Mouse (Mus musculus): ENCODE measurements around the gene Mospd3. TPM values are rescaled to one million over a fixed set of nuclear protein-coding genes. Genes with fewer than 3 reads are reported as not detected.
A peak's percentile ranks its signal among the peaks of the same experiment; 100 is the strongest.

Gene Mospd3
- polyA plus RNA-seq, 1 experiment from 2014 or later, result 25.0 TPM

GRCm38 (mm10) chr5:137574470-137574901 lies 26.4 kb downstream of the Mospd3 start:
- Histone ChIP-seq H3K4me3 (ENCODE audit: low read length) (peak overlapping the region; percentile 21), H3K4me2 (ENCODE audit: low read depth, low read length) (peak overlapping the region; percentile 51), H3K27me3 (ENCODE audit: control insufficient read depth, insufficient read depth, low read length) (no peaks in the 10 kb centered on the region), H3K4me1 (ENCODE audit: control insufficient read depth, insufficient read depth, low read length) (no peaks in the 10 kb centered on the region), H3K27ac (ENCODE audit: low read length) (no peak overlapping the region), H3K9me3 (replicated peaks; ENCODE audit: control insufficient read depth, low read length) (no peaks in the 10 kb centered on the region), H3K36me3 (ENCODE audit: control insufficient read depth, insufficient read depth) (no peaks in the 10 kb centered on the region), H3K9ac (ENCODE audit: low read length) (peak overlapping the region; percentile 1; the same call in 1 of the 2 replicates)
- WGBS, result 11% methylated on average over 27 of the region's 27 CpGs
- no peak for ATAC-seq (replicated peaks; ENCODE audit: extremely low read depth, insufficient read depth, low FRiP score)

- H3K9me3 ChIP-seq (replicated peaks; ENCODE audit: control insufficient read depth, low read length), result no peaks in the 10 kb centered on the region
- no peak for ATAC-seq (replicated peaks; ENCODE audit: extremely low read depth, insufficient read depth, low FRiP score)
- H3K9ac ChIP-seq (ENCODE audit: low read length), result no peak overlapping the region
- H3K27me3 ChIP-seq (ENCODE audit: control insufficient read depth, insufficient read depth, low read length), result no peaks in the 10 kb centered on the region; the same call in 1 of the 2 replicates
- no peak overlapping the region for H3K27ac ChIP-seq (ENCODE audit: low read length)
- no peak overlapping the region for H3K4me3 ChIP-seq (ENCODE audit: low read length)
- 70% methylated on average over 17 of the region's 17 CpGs for WGBS
- no peak overlapping the region for H3K4me2 ChIP-seq (ENCODE audit: low read depth, low read length)
- no peaks in the 10 kb centered on the region for H3K36me3 ChIP-seq (ENCODE audit: control insufficient read depth, insufficient read depth)
- no peaks in the 10 kb centered on the region for H3K4me1 ChIP-seq (ENCODE audit: control insufficient read depth, insufficient read depth, low read length)
These were observed 29.9 kb downstream of the Mospd3 start for GRCm38 (mm10) chr5:137570691-137571586.

GRCm38 (mm10) chr5:137570181-137570580 lies 30.7 kb downstream of the Mospd3 start:
- no peak for ATAC-seq (replicated peaks; ENCODE audit: extremely low read depth, insufficient read depth, low FRiP score)
- H3K4me3 ChIP-seq (ENCODE audit: low read length), result no peak overlapping the region

GRCm38 (mm10) chr5:137569665-137570064 lies 31.2 kb downstream of the Mospd3 start, which contains the start of gene Tfr2:
Tfr2 (plus strand) TSS chr5:137569840.
- Histone ChIP-seq H3K27ac (ENCODE audit: low read length) (no peak within 1 kb of the TSS), H3K27me3 (ENCODE audit: control insufficient read depth, insufficient read depth, low read length) (no peaks in the 10 kb centered on the region; the same call in 1 of the 2 replicates), H3K36me3 (ENCODE audit: control insufficient read depth, insufficient read depth) (no peaks in the 10 kb centered on the region), H3K4me3 (ENCODE audit: low read length) (no peak within 1 kb of the TSS), H3K4me1 (ENCODE audit: control insufficient read depth, insufficient read depth, low read length) (no peaks in the 10 kb centered on the region), H3K9ac (ENCODE audit: low read length) (no peak within 1 kb of the TSS), H3K4me2 (ENCODE audit: low read depth, low read length) (no peak within 1 kb of the TSS), H3K9me3 (replicated peaks; ENCODE audit: control insufficient read depth, low read length) (no peaks in the 10 kb centered on the region)
- peak; percentile 52; the same call in 1 of the 2 replicates for ATAC-seq (replicated peaks; ENCODE audit: extremely low read depth, insufficient read depth, low FRiP score)
- WGBS, result 23% methylated on average over 9 of the region's 9 CpGs

More at GRCm38 (mm10) chr5:137570181-137570580, 30.7 kb downstream of the Mospd3 start:
- H3K9me3 ChIP-seq (replicated peaks; ENCODE audit: control insufficient read depth, low read length), result no peaks in the 10 kb centered on the region
- WGBS, result 42% methylated on average over 7 of the region's 7 CpGs
- H3K9ac ChIP-seq (ENCODE audit: low read length), result no peak overlapping the region
- H3K27ac ChIP-seq (ENCODE audit: low read length), result no peak overlapping the region
- H3K36me3 ChIP-seq (ENCODE audit: control insufficient read depth, insufficient read depth), result no peaks in the 10 kb centered on the region
- no peaks in the 10 kb centered on the region for H3K4me1 ChIP-seq (ENCODE audit: control insufficient read depth, insufficient read depth, low read length)
- no peak overlapping the region for H3K4me2 ChIP-seq (ENCODE audit: low read depth, low read length)
- no peaks in the 10 kb centered on the region; the same call in 1 of the 2 replicates for H3K27me3 ChIP-seq (ENCODE audit: control insufficient read depth, insufficient read depth, low read length)

- no peak for ATAC-seq (replicated peaks; ENCODE audit: extremely low read depth, insufficient read depth, low FRiP score)
- H3K9me3 ChIP-seq (replicated peaks; ENCODE audit: control insufficient read depth, low read length), result no peaks in the 10 kb centered on the region
- H3K4me2 ChIP-seq (ENCODE audit: low read depth, low read length), result no peak overlapping the region
- 61% methylated on average over 12 of the region's 12 CpGs for WGBS
- no peak overlapping the region for H3K4me3 ChIP-seq (ENCODE audit: low read length)
- no peak overlapping the region for H3K9ac ChIP-seq (ENCODE audit: low read length)
- no peaks in the 10 kb centered on the region for H3K36me3 ChIP-seq (ENCODE audit: control insufficient read depth, insufficient read depth)
- H3K27ac ChIP-seq (ENCODE audit: low read length), result no peak overlapping the region
- no peaks in the 10 kb centered on the region; the same call in 1 of the 2 replicates for H3K27me3 ChIP-seq (ENCODE audit: control insufficient read depth, insufficient read depth, low read length)
- H3K4me1 ChIP-seq (ENCODE audit: control insufficient read depth, insufficient read depth, low read length), result no peaks in the 10 kb centered on the region
These were observed 31.8 kb downstream of the Mospd3 start for GRCm38 (mm10) chr5:137569031-137569430.

- no peak for ATAC-seq (replicated peaks; ENCODE audit: extremely low read depth, insufficient read depth, low FRiP score)
- WGBS, result 77% methylated on average over 8 of the region's 8 CpGs
- no peak overlapping the region for H3K4me3 ChIP-seq (ENCODE audit: low read length)
- no peaks in the 10 kb centered on the region for H3K4me1 ChIP-seq (ENCODE audit: control insufficient read depth, insufficient read depth, low read length)
- no peak overlapping the region for H3K9ac ChIP-seq (ENCODE audit: low read length)
- no peak overlapping the region for H3K4me2 ChIP-seq (ENCODE audit: low read depth, low read length)
- no peak overlapping the region for H3K27ac ChIP-seq (ENCODE audit: low read length)
- H3K36me3 ChIP-seq (ENCODE audit: control insufficient read depth, insufficient read depth), result no peaks in the 10 kb centered on the region
- H3K9me3 ChIP-seq (replicated peaks; ENCODE audit: control insufficient read depth, low read length), result no peaks in the 10 kb centered on the region
- H3K27me3 ChIP-seq (ENCODE audit: control insufficient read depth, insufficient read depth, low read length), result no peaks in the 10 kb centered on the region; the same call in 1 of the 2 replicates
These were observed 32.5 kb downstream of the Mospd3 start for GRCm38 (mm10) chr5:137568223-137568798.

- H3K4me2 ChIP-seq (ENCODE audit: low read depth, low read length), result no peak overlapping the region
- ATAC-seq (replicated peaks; ENCODE audit: extremely low read depth, insufficient read depth, low FRiP score), result no peak
- no peaks in the 10 kb centered on the region; the same call in 1 of the 2 replicates for H3K27me3 ChIP-seq (ENCODE audit: control insufficient read depth, insufficient read depth, low read length)
- WGBS, result 91% methylated on average over 5 of the region's 5 CpGs
- no peaks in the 10 kb centered on the region for H3K9me3 ChIP-seq (replicated peaks; ENCODE audit: control insufficient read depth, low read length)
- H3K9ac ChIP-seq (ENCODE audit: low read length), result no peak overlapping the region
- no peaks in the 10 kb centered on the region for H3K4me1 ChIP-seq (ENCODE audit: control insufficient read depth, insufficient read depth, low read length)
- H3K4me3 ChIP-seq (ENCODE audit: low read length), result no peak overlapping the region
- no peaks in the 10 kb centered on the region for H3K36me3 ChIP-seq (ENCODE audit: control insufficient read depth, insufficient read depth)
- no peak overlapping the region for H3K27ac ChIP-seq (ENCODE audit: low read length)
These were observed 34.4 kb downstream of the Mospd3 start for GRCm38 (mm10) chr5:137566416-137566815.

- no peak overlapping the region for H3K27ac ChIP-seq (ENCODE audit: low read length)
- WGBS, result 62% methylated on average over 6 of the region's 6 CpGs
- no peak for ATAC-seq (replicated peaks; ENCODE audit: extremely low read depth, insufficient read depth, low FRiP score)
- H3K9me3 ChIP-seq (replicated peaks; ENCODE audit: control insufficient read depth, low read length), result no peaks in the 10 kb centered on the region
- no peaks in the 10 kb centered on the region; the same call in 1 of the 2 replicates for H3K27me3 ChIP-seq (ENCODE audit: control insufficient read depth, insufficient read depth, low read length)
- no peak overlapping the region for H3K4me2 ChIP-seq (ENCODE audit: low read depth, low read length)
- no peak overlapping the region for H3K9ac ChIP-seq (ENCODE audit: low read length)
- H3K4me1 ChIP-seq (ENCODE audit: control insufficient read depth, insufficient read depth, low read length), result no peaks in the 10 kb centered on the region
- no peaks in the 10 kb centered on the region for H3K36me3 ChIP-seq (ENCODE audit: control insufficient read depth, insufficient read depth)
- no peak overlapping the region for H3K4me3 ChIP-seq (ENCODE audit: low read length)
These were observed 35.1 kb downstream of the Mospd3 start for GRCm38 (mm10) chr5:137565744-137566143.

GRCm38 (mm10) chr5:137562965-137563364 lies 37.9 kb downstream of the Mospd3 start:
- no peaks in the 10 kb centered on the region for H3K4me1 ChIP-seq (ENCODE audit: control insufficient read depth, insufficient read depth, low read length)
- H3K9ac ChIP-seq (ENCODE audit: low read length), result no peak overlapping the region
- no peaks in the 10 kb centered on the region for H3K36me3 ChIP-seq (ENCODE audit: control insufficient read depth, insufficient read depth)
- no peak overlapping the region for H3K27ac ChIP-seq (ENCODE audit: low read length)
- H3K4me2 ChIP-seq (ENCODE audit: low read depth, low read length), result no peak overlapping the region
- WGBS, result 58% methylated on average over 10 of the region's 10 CpGs
- no peaks in the 10 kb centered on the region for H3K9me3 ChIP-seq (replicated peaks; ENCODE audit: control insufficient read depth, low read length)
- no peak for ATAC-seq (replicated peaks; ENCODE audit: extremely low read depth, insufficient read depth, low FRiP score)
- H3K4me3 ChIP-seq (ENCODE audit: low read length), result no peak overlapping the region
- H3K27me3 ChIP-seq (ENCODE audit: control insufficient read depth, insufficient read depth, low read length), result no peaks in the 10 kb centered on the region; the same call in 1 of the 2 replicates

All from heart, embryonic 16.5 days (tissue).